Mouse (Mus musculus) liver, embryonic 12.5 days (tissue): Measurements from ENCODE around the gene Cdkn2c. TPM values are rescaled to one million over a fixed set of nuclear protein-coding genes. Genes with fewer than 3 reads are reported as not detected.

ENCODE experiments used
- ATAC-seq: fragments of 200-750 bp; cut with Nextera tagmentation; 2 replicates; pipeline ENCODE4 v1.8.0; 2017; ENCODE audit warnings: moderate number of reproducible peaks, mild to moderate bottlenecking, moderate library complexity
- H3K27ac ChIP-seq: fragments of 300-500 bp; sonication (generic); 2 replicates; pipeline ENCODE4 v1.5.1; 2016; ENCODE audit warnings: mild to moderate bottlenecking
- H3K27me3 ChIP-seq: fragments of 300-500 bp; sonication (generic); replicated peaks from 2 replicates; pipeline ENCODE4 v1.6.1; 2016; ENCODE audit warnings: mild to moderate bottlenecking, moderate library complexity
- H3K36me3 ChIP-seq: fragments of 300-500 bp; sonication (generic); 2 replicates; pipeline ENCODE4 v1.6.1; 2016; ENCODE audit warnings: mild to moderate bottlenecking, moderate library complexity
- H3K4me1 ChIP-seq: fragments of 300-500 bp; sonication (generic); 2 replicates; pipeline ENCODE4 v1.6.1; 2016
- H3K4me2 ChIP-seq: fragments of 300-500 bp; sonication (generic); 2 replicates; pipeline ENCODE4 v1.6.1; 2016; ENCODE audit warnings: mild to moderate bottlenecking, moderate library complexity
- H3K4me3 ChIP-seq: fragments of 300-500 bp; sonication (generic); 2 replicates; pipeline ENCODE4 v1.5.1; 2016; ENCODE audit warnings: mild to moderate bottlenecking, moderate library complexity
- H3K9ac ChIP-seq: fragments of 300-500 bp; sonication (generic); 2 replicates; pipeline ENCODE4 v1.6.1; 2016; ENCODE audit warnings: mild to moderate bottlenecking, moderate library complexity
- H3K9me3 ChIP-seq: fragments of 300-500 bp; sonication (generic); replicated peaks from 2 replicates; pipeline ENCODE4 v1.6.1; 2016; ENCODE audit warnings: mild to moderate bottlenecking, moderate library complexity
- WGBS: fragments of 180-500 bp; shearing (Covaris S2); methylation state at CpG from one replicate; pipeline ENCODE4 v1.1.7; 2016; ENCODE audit not compliant: insufficient replicate concordance; 5-methylcytosine and 5-hydroxymethylcytosine counted together
- polyA plus RNA-seq: library from polyadenylated mRNA; unstranded; fragments of >200 nt; fragmentation: Nextera tagmentation; extraction: Ambion mirVana; gene quantifications from 2 replicates; pipeline ENCODE4 v1.2.1, GENCODE M21; 2016

The Cdkn2c gene
- polyA plus RNA-seq, 1 experiment from 2014 or later, result 14.8 TPM

GRCm38 (mm10) chr4:109665982-109666460, 968 bp downstream of the Cdkn2c start:
- Histone ChIP-seq H3K4me1 (peaks cover 23% of the 10 kb centered on the region), H3K36me3 (peaks cover 3% of the 10 kb centered on the region; the same call in 1 of the 2 replicates), H3K4me3 (peak overlapping the region; percentile 76), H3K4me2 (peak overlapping the region; percentile 93), H3K27me3 (peaks cover 21% of the 10 kb centered on the region), H3K27ac (peak overlapping the region; percentile 97), H3K9me3 (no peaks in the 10 kb centered on the region), H3K9ac (peak overlapping the region; percentile 91)
- ATAC-seq, result peak; percentile 46
- under 1% methylated on average over 45 of the region's 49 CpGs for WGBS

- peak overlapping the region; percentile 97 for H3K27ac ChIP-seq
- peak; percentile 63 for ATAC-seq
- 1% methylated on average over 49 of the region's 49 CpGs for WGBS
- peak overlapping the region; percentile 93 for H3K4me2 ChIP-seq
- peak overlapping the region; percentile 91 for H3K9ac ChIP-seq
- H3K4me3 ChIP-seq, result peak overlapping the region; percentile 76
- peaks cover 23% of the 10 kb centered on the region for H3K4me1 ChIP-seq
- H3K9me3 ChIP-seq, result no peaks in the 10 kb centered on the region
- H3K36me3 ChIP-seq, result peaks cover 4% of the 10 kb centered on the region; the same call in 1 of the 2 replicates
- peaks cover 26% of the 10 kb centered on the region for H3K27me3 ChIP-seq
Observed at GRCm38 (mm10) chr4:109665101-109665981, 1.6 kb downstream of the Cdkn2c start.

GRCm38 (mm10) chr4:109664091-109664490, 2.9 kb downstream of the Cdkn2c start:
- Histone ChIP-seq H3K36me3 (peaks cover 4% of the 10 kb centered on the region; the same call in 1 of the 2 replicates), H3K9ac (peak overlapping the region; percentile 91), H3K4me1 (peaks cover 23% of the 10 kb centered on the region), H3K27ac (no peak overlapping the region), H3K4me3 (peak overlapping the region; percentile 76), H3K9me3 (no peaks in the 10 kb centered on the region), H3K27me3 (peaks cover 35% of the 10 kb centered on the region), H3K4me2 (peak overlapping the region; percentile 93)
- no peak for ATAC-seq
- 13% methylated on average over 5 of the region's 5 CpGs for WGBS

GRCm38 (mm10) chr4:109662271-109662670, 4.7 kb downstream of the Cdkn2c start:
- Histone ChIP-seq H3K27ac (no peak overlapping the region), H3K27me3 (peaks cover 54% of the 10 kb centered on the region), H3K36me3 (peaks cover 4% of the 10 kb centered on the region; the same call in 1 of the 2 replicates), H3K4me1 (peaks cover 24% of the 10 kb centered on the region), H3K9ac (no peak overlapping the region), H3K4me3 (no peak overlapping the region), H3K4me2 (no peak overlapping the region), H3K9me3 (no peaks in the 10 kb centered on the region)
- ATAC-seq, result no peak
- 13% methylated on average over 5 of the region's 5 CpGs for WGBS

GRCm38 (mm10) chr4:109661183-109661582, 5.8 kb downstream of the Cdkn2c start:
- WGBS, result 8% methylated on average over 5 of the region's 5 CpGs
- Histone ChIP-seq H3K27ac (no peak overlapping the region), H3K4me2 (no peak overlapping the region), H3K36me3 (peaks cover 4% of the 10 kb centered on the region; the same call in 1 of the 2 replicates), H3K27me3 (peaks cover 64% of the 10 kb centered on the region), H3K4me3 (no peak overlapping the region), H3K4me1 (peaks cover 26% of the 10 kb centered on the region), H3K9me3 (no peaks in the 10 kb centered on the region), H3K9ac (no peak overlapping the region)
- ATAC-seq, result no peak

- Histone ChIP-seq H3K27me3 (peaks cover 68% of the 10 kb centered on the region), H3K27ac (no peak overlapping the region), H3K4me3 (no peak overlapping the region), H3K4me2 (no peak overlapping the region), H3K9ac (no peak overlapping the region), H3K9me3 (no peaks in the 10 kb centered on the region), H3K4me1 (peaks cover 26% of the 10 kb centered on the region), H3K36me3 (peaks cover 4% of the 10 kb centered on the region; the same call in 1 of the 2 replicates)
- ATAC-seq, result no peak
- 10% methylated on average over 3 of the region's 3 CpGs for WGBS
Observed at GRCm38 (mm10) chr4:109660568-109660967, 6.4 kb downstream of the Cdkn2c start.

- Histone ChIP-seq H3K9ac (no peak overlapping the region), H3K36me3 (peaks cover 4% of the 10 kb centered on the region; the same call in 1 of the 2 replicates), H3K27me3 (peaks cover 76% of the 10 kb centered on the region), H3K4me2 (no peak overlapping the region), H3K9me3 (no peaks in the 10 kb centered on the region), H3K4me3 (no peak overlapping the region), H3K27ac (no peak overlapping the region), H3K4me1 (peaks cover 20% of the 10 kb centered on the region)
- WGBS, result 20% methylated on average over 2 of the region's 2 CpGs
- ATAC-seq, result no peak
Observed at GRCm38 (mm10) chr4:109659571-109659970, 7.4 kb downstream of the Cdkn2c start.

- Histone ChIP-seq H3K4me2 (no peak overlapping the region), H3K9me3 (no peaks in the 10 kb centered on the region), H3K27me3 (peaks cover 71% of the 10 kb centered on the region), H3K4me3 (no peak overlapping the region), H3K4me1 (peaks cover 12% of the 10 kb centered on the region), H3K27ac (no peak overlapping the region), H3K36me3 (peaks cover 4% of the 10 kb centered on the region; the same call in 1 of the 2 replicates), H3K9ac (no peak overlapping the region)
- ATAC-seq, result no peak
- 4% methylated on average over 8 of the region's 8 CpGs for WGBS
Observed at GRCm38 (mm10) chr4:109658826-109659225, 8.2 kb downstream of the Cdkn2c start.

- ATAC-seq, result no peak
- peak overlapping the region; percentile 41 for H3K4me3 ChIP-seq
- no peaks in the 10 kb centered on the region for H3K9me3 ChIP-seq
- H3K36me3 ChIP-seq, result peaks cover 4% of the 10 kb centered on the region; the same call in 1 of the 2 replicates
- WGBS, result 4% methylated on average over 20 of the region's 20 CpGs
- H3K4me2 ChIP-seq, result peak overlapping the region; percentile 57
- H3K27me3 ChIP-seq, result peaks cover 68% of the 10 kb centered on the region
- no peak overlapping the region for H3K9ac ChIP-seq
- no peak overlapping the region for H3K27ac ChIP-seq
- peaks cover 10% of the 10 kb centered on the region for H3K4me1 ChIP-seq
Observed at GRCm38 (mm10) chr4:109657851-109658500, 9.0 kb downstream of the Cdkn2c start.

- H3K27me3 ChIP-seq, result peaks cover 64% of the 10 kb centered on the region
- ATAC-seq, result 0 out of 2 replicates have a peak, but pooled peaks have one; percentile 24
- no peaks in the 10 kb centered on the region for H3K9me3 ChIP-seq
- H3K4me3 ChIP-seq, result peak overlapping the region; percentile 41
- H3K4me1 ChIP-seq, result peaks cover 10% of the 10 kb centered on the region
- no peak overlapping the region for H3K9ac ChIP-seq
- under 1% methylated on average over 52 of the region's 53 CpGs for WGBS
- peaks cover 4% of the 10 kb centered on the region; the same call in 1 of the 2 replicates for H3K36me3 ChIP-seq
- H3K27ac ChIP-seq, result no peak overlapping the region
- peak overlapping the region; percentile 57 for H3K4me2 ChIP-seq
Observed at GRCm38 (mm10) chr4:109657021-109657850, 9.8 kb downstream of the Cdkn2c start.

GRCm38 (mm10) chr4:109656301-109656700, 10.7 kb downstream of the Cdkn2c start:
- H3K9me3 ChIP-seq, result no peaks in the 10 kb centered on the region
- no peak for ATAC-seq
- H3K36me3 ChIP-seq, result peaks cover 3% of the 10 kb centered on the region; the same call in 1 of the 2 replicates
- WGBS, result 19% methylated on average over 4 of the region's 4 CpGs
- no peak overlapping the region for H3K4me3 ChIP-seq
- H3K4me1 ChIP-seq, result peaks cover 10% of the 10 kb centered on the region
- no peak overlapping the region for H3K4me2 ChIP-seq
- no peak overlapping the region for H3K27ac ChIP-seq
- no peak overlapping the region for H3K9ac ChIP-seq
- peaks cover 64% of the 10 kb centered on the region for H3K27me3 ChIP-seq
